Mouse (Mus musculus): ENCODE measurements around the gene Rph3al. TPM values are rescaled to one million over a fixed set of nuclear protein-coding genes. Genes with fewer than 3 reads are reported as not detected.

Rph3al gene
- total and polyA plus RNA-seq, 2 experiments from 2014 or later = 2.5 to 3.1 TPM

- Histone ChIP-seq H3K9ac (replicated peaks; ENCODE audit: low read length) (no peak overlapping the region), H3K9me3 (ENCODE audit: low read length) (no peaks in the 10 kb centered on the region), H3K27me3 (ENCODE audit: insufficient read depth, low read length) (no peaks in the 10 kb centered on the region), H3K27ac (no peak overlapping the region; the same call in 1 of the 2 replicates), H3K36me3 (ENCODE audit: insufficient read depth, low read length) (no peaks in the 10 kb centered on the region), H3K4me2 (ENCODE audit: low read depth, low read length) (no peak overlapping the region), H3K4me1 (ENCODE audit: insufficient read depth, low read length) (peaks cover 14% of the 10 kb centered on the region), H3K4me3 (ENCODE audit: low read length) (no peak overlapping the region)
- ATAC-seq (no peak), DNase-seq (ENCODE audit: low spot score) (peak; percentile 16)
- no peak for TF ChIP-seq CTCF (IDR thresholded peaks at IDR 0.05; ENCODE audit: low read depth)
- WGBS = 61% methylated on average over 12 of the region's 12 CpGs
Measured at GRCm38 (mm10) chr11:75839536-75840430, 98.4 kb downstream of the Rph3al start.

GRCm38 (mm10) chr11:75838861-75839426, 99.3 kb downstream of the Rph3al start:
- Histone ChIP-seq H3K9me3 (ENCODE audit: low read length) (no peaks in the 10 kb centered on the region), H3K4me2 (ENCODE audit: low read depth, low read length) (no peak overlapping the region), H3K36me3 (ENCODE audit: insufficient read depth, low read length) (no peaks in the 10 kb centered on the region), H3K27ac (no peak overlapping the region; the same call in 1 of the 2 replicates), H3K27me3 (ENCODE audit: insufficient read depth, low read length) (no peaks in the 10 kb centered on the region), H3K4me3 (ENCODE audit: low read length) (no peak overlapping the region), H3K4me1 (ENCODE audit: insufficient read depth, low read length) (peaks cover 14% of the 10 kb centered on the region), H3K9ac (replicated peaks; ENCODE audit: low read length) (no peak overlapping the region)
- DNase-seq (ENCODE audit: low spot score) (no peak), ATAC-seq (no peak)
- WGBS = 69% methylated on average over 10 of the region's 10 CpGs
- no peak for TF ChIP-seq CTCF (IDR thresholded peaks at IDR 0.05; ENCODE audit: low read depth)

- no peak overlapping the region for H3K9ac ChIP-seq (replicated peaks; ENCODE audit: low read length)
- ATAC-seq (no peak), DNase-seq (ENCODE audit: low spot score) (no peak)
- no peaks in the 10 kb centered on the region for H3K9me3 ChIP-seq (ENCODE audit: low read length)
- H3K27me3 ChIP-seq (ENCODE audit: insufficient read depth, low read length) = no peaks in the 10 kb centered on the region
- H3K4me3 ChIP-seq (ENCODE audit: low read length) = no peak overlapping the region
- no peak overlapping the region for H3K27ac ChIP-seq
- peaks cover 9% of the 10 kb centered on the region for H3K4me1 ChIP-seq (ENCODE audit: insufficient read depth, low read length)
- 68% methylated on average over 11 of the region's 11 CpGs for WGBS
- H3K36me3 ChIP-seq (ENCODE audit: insufficient read depth, low read length) = no peaks in the 10 kb centered on the region
- no peak overlapping the region for H3K4me2 ChIP-seq (ENCODE audit: low read depth, low read length)
- no peak for TF ChIP-seq CTCF (IDR thresholded peaks at IDR 0.05; ENCODE audit: low read depth)
Measured at GRCm38 (mm10) chr11:75836240-75836610, 102.0 kb downstream of the Rph3al start.

- no peak for ATAC-seq
- no peak overlapping the region for H3K4me3 ChIP-seq (ENCODE audit: low read length)
- DNase-seq (ENCODE audit: low spot score) = no peak
- peaks cover 9% of the 10 kb centered on the region for H3K4me1 ChIP-seq (ENCODE audit: insufficient read depth, low read length)
- no peaks in the 10 kb centered on the region for H3K27me3 ChIP-seq (ENCODE audit: insufficient read depth, low read length)
- no peak overlapping the region for H3K9ac ChIP-seq (replicated peaks; ENCODE audit: low read length)
- 80% methylated on average over 11 of the region's 11 CpGs for WGBS
- TF ChIP-seq CTCF (IDR thresholded peaks at IDR 0.05; ENCODE audit: low read depth) = no peak
- H3K36me3 ChIP-seq (ENCODE audit: insufficient read depth, low read length) = no peaks in the 10 kb centered on the region
- no peaks in the 10 kb centered on the region for H3K9me3 ChIP-seq (ENCODE audit: low read length)
- H3K4me2 ChIP-seq (ENCODE audit: low read depth, low read length) = no peak overlapping the region
- H3K27ac ChIP-seq = no peak overlapping the region
Measured at GRCm38 (mm10) chr11:75835587-75836239, 102.5 kb downstream of the Rph3al start.

- Histone ChIP-seq H3K4me1 (ENCODE audit: insufficient read depth, low read length) (no peaks in the 10 kb centered on the region), H3K9ac (replicated peaks; ENCODE audit: low read length) (no peak overlapping the region), H3K4me3 (ENCODE audit: low read length) (no peak overlapping the region), H3K36me3 (ENCODE audit: insufficient read depth, low read length) (no peaks in the 10 kb centered on the region), H3K27ac (no peak overlapping the region), H3K9me3 (ENCODE audit: low read length) (no peaks in the 10 kb centered on the region), H3K4me2 (ENCODE audit: low read depth, low read length) (no peak overlapping the region), H3K27me3 (ENCODE audit: insufficient read depth, low read length) (no peaks in the 10 kb centered on the region)
- no peak for ATAC-seq
- no peak for TF ChIP-seq CTCF (IDR thresholded peaks at IDR 0.05; ENCODE audit: low read depth)
- WGBS = 81% methylated on average over 6 of the region's 6 CpGs
- no peak for DNase-seq (ENCODE audit: low spot score)
Measured at GRCm38 (mm10) chr11:75833081-75833480, 105.1 kb downstream of the Rph3al start.

- no peak for TF ChIP-seq CTCF (IDR thresholded peaks at IDR 0.05; ENCODE audit: low read depth)
- ATAC-seq = no peak
- Histone ChIP-seq H3K27ac (no peak overlapping the region), H3K9ac (replicated peaks; ENCODE audit: low read length) (no peak overlapping the region), H3K4me1 (ENCODE audit: insufficient read depth, low read length) (no peaks in the 10 kb centered on the region), H3K27me3 (ENCODE audit: insufficient read depth, low read length) (no peaks in the 10 kb centered on the region), H3K9me3 (ENCODE audit: low read length) (no peaks in the 10 kb centered on the region), H3K36me3 (ENCODE audit: insufficient read depth, low read length) (no peaks in the 10 kb centered on the region), H3K4me2 (ENCODE audit: low read depth, low read length) (no peak overlapping the region), H3K4me3 (ENCODE audit: low read length) (no peak overlapping the region)
- DNase-seq (ENCODE audit: low spot score) = no peak
- 85% methylated on average over 3 of the region's 3 CpGs for WGBS
Measured at GRCm38 (mm10) chr11:75830386-75830785, 107.8 kb downstream of the Rph3al start.

All from hindbrain, postnatal 0 days (tissue).